Mouse (Mus musculus): ENCODE results near the gene Crybg3.

GRCm38 (mm10) chr16:59553490-59554161, 47.2 kb downstream of the Crybg3 start:
- no peak for TF ChIP-seq CTCF (IDR thresholded peaks at IDR 0.05; ENCODE audit: borderline replicate concordance, insufficient read depth, low read length)
- no peak for TF ChIP-seq POLR2A (IDR thresholded peaks at IDR 0.05; ENCODE audit: low read depth, low read length)
